Mouse (Mus musculus) hindbrain, embryonic 12.5 days (tissue): ENCODE results near the gene Gm8773. TPM values are rescaled to one million over a fixed set of nuclear protein-coding genes. Genes with fewer than 3 reads are reported as not detected.

Experiments
- ATAC-seq: fragments of 200-750 bp; cut with Nextera tagmentation; 2 replicates; pipeline ENCODE4 v1.8.0; 2017; ENCODE audit warnings: moderate TSS enrichment; ENCODE audit not compliant: low FRiP score
- H3K27ac ChIP-seq: fragments of 300-500 bp; sonication (generic); 2 replicates; pipeline ENCODE4 v1.5.1; 2016; ENCODE audit warnings: mild to moderate bottlenecking
- H3K27me3 ChIP-seq: fragments of 300-500 bp; sonication (generic); 2 replicates; pipeline ENCODE4 v1.6.1; 2016; ENCODE audit warnings: mild to moderate bottlenecking
- H3K36me3 ChIP-seq: fragments of 300-500 bp; sonication (generic); 2 replicates; pipeline ENCODE4 v1.6.1; 2016; ENCODE audit warnings: mild to moderate bottlenecking
- H3K4me1 ChIP-seq: fragments of 300-500 bp; sonication (generic); 2 replicates; pipeline ENCODE4 v1.6.1; 2016
- H3K4me2 ChIP-seq: fragments of 300-500 bp; sonication (generic); replicated peaks from 2 replicates; pipeline ENCODE4 v1.6.1; 2016; ENCODE audit warnings: mild to moderate bottlenecking
- H3K4me3 ChIP-seq: fragments of 300-500 bp; sonication (generic); 2 replicates; pipeline ENCODE4 v1.5.1; 2016; ENCODE audit warnings: mild to moderate bottlenecking
- H3K9ac ChIP-seq: fragments of 300-500 bp; sonication (generic); 2 replicates; pipeline ENCODE4 v1.6.1; 2016; ENCODE audit warnings: mild to moderate bottlenecking, moderate library complexity
- H3K9me3 ChIP-seq: fragments of 300-500 bp; sonication (generic); replicated peaks from 2 replicates; pipeline ENCODE4 v1.6.1; 2016; ENCODE audit warnings: mild to moderate bottlenecking
- WGBS: fragments of 180-500 bp; shearing (Covaris S2); methylation state at CpG from one replicate; pipeline ENCODE4 v1.1.7; 2016; 5-methylcytosine and 5-hydroxymethylcytosine counted together
- polyA plus RNA-seq: library from polyadenylated mRNA; unstranded; fragments of >200 nt; fragmentation: Nextera tagmentation; extraction: Ambion mirVana; gene quantifications from 2 replicates; pipeline ENCODE4 v1.2.1, GENCODE M21; 2016

Gene Gm8773
- polyA plus RNA-seq, result 5.4 and 7.2 TPM in 2 replicates

GRCm38 (mm10) chr5:5573749-5574317, at the start of gene Gm8773:
Gm8773 (plus strand) TSS chr5:5573799.
- H3K27ac ChIP-seq, result no peak within 1 kb of the TSS
- no peaks in the 10 kb centered on the region for H3K9me3 ChIP-seq
- peak within 1 kb of the TSS; percentile 54 for H3K4me3 ChIP-seq
- H3K4me1 ChIP-seq, result no peaks in the 10 kb centered on the region
- H3K9ac ChIP-seq, result peak within 1 kb of the TSS; percentile 65
- WGBS, result under 1% methylated on average over 24 of the region's 24 CpGs
- peak within 1 kb of the TSS; percentile 84 for H3K4me2 ChIP-seq
- no peaks in the 10 kb centered on the region for H3K36me3 ChIP-seq
- peaks cover 8% of the 10 kb centered on the region; the same call in 1 of the 2 replicates for H3K27me3 ChIP-seq
- peak; percentile 82 for ATAC-seq

- Histone ChIP-seq H3K9me3 (no peaks in the 10 kb centered on the region), H3K9ac (no peak overlapping the region), H3K27me3 (no peaks in the 10 kb centered on the region), H3K4me3 (no peak overlapping the region), H3K4me2 (no peak overlapping the region), H3K4me1 (no peaks in the 10 kb centered on the region), H3K36me3 (peaks cover 8% of the 10 kb centered on the region), H3K27ac (no peak overlapping the region)
- no peak for ATAC-seq
- 92% methylated on average over 3 of the region's 3 CpGs for WGBS
These were observed 39.8 kb upstream of the Gm8773 start for GRCm38 (mm10) chr5:5533656-5534420.

GRCm38 (mm10) chr5:5536131-5536530, 37.5 kb upstream of the Gm8773 start:
- no peaks in the 10 kb centered on the region for H3K4me1 ChIP-seq
- 90% methylated on average over 1 of the region's 1 CpGs for WGBS
- no peak for ATAC-seq
- H3K27me3 ChIP-seq, result no peaks in the 10 kb centered on the region
- H3K36me3 ChIP-seq, result peaks cover 18% of the 10 kb centered on the region
- H3K4me3 ChIP-seq, result no peak overlapping the region
- H3K4me2 ChIP-seq, result no peak overlapping the region
- H3K9ac ChIP-seq, result no peak overlapping the region
- no peak overlapping the region for H3K27ac ChIP-seq
- H3K9me3 ChIP-seq, result no peaks in the 10 kb centered on the region

GRCm38 (mm10) chr5:5539771-5540170, 33.8 kb upstream of the Gm8773 start:
- WGBS, result 83% methylated on average over 3 of the region's 3 CpGs
- Histone ChIP-seq H3K27me3 (no peaks in the 10 kb centered on the region), H3K4me2 (no peak overlapping the region), H3K36me3 (peaks cover 44% of the 10 kb centered on the region), H3K9me3 (no peaks in the 10 kb centered on the region), H3K4me1 (no peaks in the 10 kb centered on the region), H3K4me3 (no peak overlapping the region), H3K9ac (no peak overlapping the region), H3K27ac (no peak overlapping the region)
- ATAC-seq, result no peak

- Histone ChIP-seq H3K27ac (no peak overlapping the region), H3K9ac (no peak overlapping the region), H3K36me3 (peaks cover 44% of the 10 kb centered on the region), H3K4me3 (no peak overlapping the region), H3K4me2 (no peak overlapping the region), H3K4me1 (no peaks in the 10 kb centered on the region), H3K27me3 (no peaks in the 10 kb centered on the region), H3K9me3 (no peaks in the 10 kb centered on the region)
- no peak for ATAC-seq
- 83% methylated on average over 3 of the region's 3 CpGs for WGBS
These were observed 33.2 kb upstream of the Gm8773 start for GRCm38 (mm10) chr5:5540385-5540784.

GRCm38 (mm10) chr5:5551110-5551509, 22.5 kb upstream of the Gm8773 start:
- H3K4me1 ChIP-seq, result no peaks in the 10 kb centered on the region
- no peak overlapping the region for H3K9ac ChIP-seq
- ATAC-seq, result no peak
- H3K27me3 ChIP-seq, result no peaks in the 10 kb centered on the region
- no peaks in the 10 kb centered on the region for H3K9me3 ChIP-seq
- 92% methylated on average over 1 of the region's 1 CpGs for WGBS
- peaks cover 59% of the 10 kb centered on the region for H3K36me3 ChIP-seq
- no peak overlapping the region for H3K4me3 ChIP-seq
- no peak overlapping the region for H3K27ac ChIP-seq
- H3K4me2 ChIP-seq, result no peak overlapping the region

- 2% methylated on average over 43 of the region's 43 CpGs for WGBS
- peaks cover 8% of the 10 kb centered on the region for H3K4me1 ChIP-seq
- H3K36me3 ChIP-seq, result peaks cover 10% of the 10 kb centered on the region
- no peaks in the 10 kb centered on the region for H3K9me3 ChIP-seq
- peak within 1 kb of the TSS; percentile 73 for H3K4me3 ChIP-seq
- H3K4me2 ChIP-seq, result peak within 1 kb of the TSS; percentile 63
- ATAC-seq, result peak; percentile 99
- H3K27me3 ChIP-seq, result no peaks in the 10 kb centered on the region
- H3K9ac ChIP-seq, result peak within 1 kb of the TSS; percentile 70
- peak within 1 kb of the TSS; percentile 60; the same call in 1 of the 2 replicates for H3K27ac ChIP-seq
These were observed 14.4 kb upstream of the Gm8773 start, which contains the start of gene Gtpbp10 for GRCm38 (mm10) chr5:5559079-5559740. Gtpbp10 (minus strand) TSS chr5:5559538.

- WGBS, result 45% methylated on average over 8 of the region's 8 CpGs
These were observed 13.8 kb upstream of the Gm8773 start for GRCm38 (mm10) chr5:5559798-5560197.

GRCm38 (mm10) chr5:5561041-5561706, 12.4 kb upstream of the Gm8773 start:
- H3K4me1 ChIP-seq, result peaks cover 8% of the 10 kb centered on the region
- H3K9me3 ChIP-seq, result no peaks in the 10 kb centered on the region
- no peaks in the 10 kb centered on the region for H3K27me3 ChIP-seq
- H3K27ac ChIP-seq, result no peak overlapping the region
- H3K4me2 ChIP-seq, result no peak overlapping the region
- no peak overlapping the region for H3K4me3 ChIP-seq
- no peak overlapping the region for H3K9ac ChIP-seq
- WGBS, result 77% methylated on average over 4 of the region's 4 CpGs
- no peak for ATAC-seq
- H3K36me3 ChIP-seq, result no peaks in the 10 kb centered on the region

More at GRCm38 (mm10) chr5:5559798-5560197, 13.8 kb upstream of the Gm8773 start:
- no peaks in the 10 kb centered on the region for H3K27me3 ChIP-seq
- H3K9me3 ChIP-seq, result no peaks in the 10 kb centered on the region
- peaks cover 4% of the 10 kb centered on the region for H3K36me3 ChIP-seq
- peak overlapping the region; percentile 63 for H3K4me2 ChIP-seq
- peak overlapping the region; percentile 73 for H3K4me3 ChIP-seq
- ATAC-seq, result peak; percentile 15; the same call in 1 of the 2 replicates
- peaks cover 8% of the 10 kb centered on the region for H3K4me1 ChIP-seq
- H3K9ac ChIP-seq, result peak overlapping the region; percentile 70
- peak overlapping the region; percentile 60; the same call in 1 of the 2 replicates for H3K27ac ChIP-seq

GRCm38 (mm10) chr5:5562435-5562834, 11.2 kb upstream of the Gm8773 start:
- H3K9me3 ChIP-seq, result no peaks in the 10 kb centered on the region
- WGBS, result 68% methylated on average over 3 of the region's 3 CpGs
- no peak overlapping the region for H3K27ac ChIP-seq
- no peak for ATAC-seq
- peaks cover 8% of the 10 kb centered on the region for H3K4me1 ChIP-seq
- H3K9ac ChIP-seq, result no peak overlapping the region
- H3K4me3 ChIP-seq, result no peak overlapping the region
- H3K36me3 ChIP-seq, result no peaks in the 10 kb centered on the region
- H3K4me2 ChIP-seq, result no peak overlapping the region
- no peaks in the 10 kb centered on the region for H3K27me3 ChIP-seq

GRCm38 (mm10) chr5:5587686-5588085, 14.1 kb downstream of the Gm8773 start:
- Histone ChIP-seq H3K9ac (no peak overlapping the region), H3K27me3 (no peaks in the 10 kb centered on the region), H3K36me3 (no peaks in the 10 kb centered on the region), H3K4me1 (no peaks in the 10 kb centered on the region), H3K4me3 (no peak overlapping the region), H3K4me2 (no peak overlapping the region), H3K9me3 (no peaks in the 10 kb centered on the region), H3K27ac (no peak overlapping the region)
- 83% methylated on average over 3 of the region's 3 CpGs for WGBS
- ATAC-seq, result no peak

GRCm38 (mm10) chr5:5610540-5610939, 36.9 kb downstream of the Gm8773 start:
- Histone ChIP-seq H3K4me2 (no peak overlapping the region), H3K27ac (no peak overlapping the region), H3K36me3 (no peaks in the 10 kb centered on the region), H3K27me3 (no peaks in the 10 kb centered on the region), H3K4me3 (no peak overlapping the region), H3K9ac (no peak overlapping the region), H3K4me1 (no peaks in the 10 kb centered on the region), H3K9me3 (no peaks in the 10 kb centered on the region)
- WGBS, result 55% methylated on average over 3 of the region's 3 CpGs
- ATAC-seq, result no peak
